Mouse (Mus musculus): ENCODE data around the gene Stradb.

GRCm38 (mm10) chr1:58971097-58971496 lies 2.2 kb upstream of the Stradb start:
- TF ChIP-seq EP300 (optimal IDR thresholded peaks at IDR 0.05) (no peak), CTCF (IDR thresholded peaks at IDR 0.05; ENCODE audit: low read depth) (no peak)

Data from stomach, postnatal 0 days (tissue).